Mouse (Mus musculus): ENCODE results near the gene Tal1. TPM values are rescaled to one million over a fixed set of nuclear protein-coding genes. Genes with fewer than 3 reads are reported as not detected.

Gene Tal1
- total RNA-seq (2022): 1 to 10 TPM; 2.5 to 3.6 (median 2.9) TPM

DNA sequence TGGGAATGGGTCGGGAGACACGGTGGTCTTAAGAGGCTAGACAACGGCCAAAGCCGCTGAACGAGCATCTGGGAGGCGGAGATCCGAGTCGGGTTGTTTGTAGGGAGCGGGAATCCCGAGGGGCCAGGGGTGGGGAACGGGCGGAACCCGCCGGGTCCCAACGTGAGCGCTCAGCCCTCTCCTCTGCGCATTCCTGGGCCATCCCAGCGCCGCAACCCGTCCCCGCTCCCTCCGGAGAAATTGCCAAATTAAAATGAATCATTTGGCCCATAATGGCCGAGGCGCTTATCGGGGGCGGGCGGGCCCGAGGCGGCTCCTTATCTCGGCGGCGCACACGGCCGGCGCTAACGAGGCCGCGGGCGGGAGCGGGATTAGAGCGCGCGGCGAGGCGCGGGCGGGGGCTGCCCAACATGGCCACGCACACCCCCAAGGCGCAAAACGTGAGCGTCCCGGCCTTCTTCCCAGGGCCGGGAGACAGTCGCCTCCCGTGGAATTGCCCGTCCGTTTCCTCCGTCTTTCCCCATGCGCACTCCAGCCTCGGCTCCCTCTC lies at the start of gene Tal1:
Gene Tal1 (plus strand): TSS at position 56 of the 550 bp plus-strand sequence.
- peak; percentile 48 for DNase-seq (ENCODE audit: low spot score)

DNA sequence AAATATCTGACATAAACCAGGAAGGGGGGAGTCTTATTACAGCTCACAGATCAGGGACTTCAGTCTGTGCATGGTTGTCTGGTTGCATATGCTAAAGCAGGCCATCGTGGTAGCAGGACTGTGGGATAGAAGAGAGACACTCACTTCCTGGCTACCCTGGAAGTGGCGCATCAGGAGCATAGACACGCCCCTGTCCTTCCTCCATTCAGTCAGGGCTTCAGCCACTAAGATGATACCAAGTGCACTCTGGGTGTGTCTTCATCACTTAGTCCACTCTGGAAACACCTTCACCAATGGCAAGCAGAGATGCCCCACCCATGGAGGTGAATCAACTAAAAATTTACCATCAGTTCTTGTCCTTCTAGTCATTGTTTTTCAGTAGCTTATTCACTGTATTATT lies 42.0 kb upstream of the Tal1 start:
- DNase-seq (ENCODE audit: low spot score): no peak

DNA sequence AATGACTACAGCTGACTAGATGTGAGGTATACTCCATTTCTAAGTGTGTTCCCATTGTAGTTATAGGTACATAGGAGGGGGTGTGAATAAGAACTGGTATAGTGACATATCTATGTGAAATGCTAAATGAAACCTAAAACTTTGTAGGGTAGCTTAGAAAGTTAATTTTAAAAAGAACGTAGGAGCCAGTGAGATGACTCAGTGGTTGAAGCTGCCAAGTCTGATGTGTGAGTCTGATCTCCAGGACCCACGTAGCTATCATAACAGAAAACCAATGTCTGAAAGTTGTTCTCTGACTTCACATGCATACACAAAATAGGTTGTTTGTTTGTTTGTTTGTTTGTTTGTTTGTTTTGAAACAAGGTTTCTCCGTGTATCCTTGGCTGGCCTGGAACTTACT lies 36.2 kb upstream of the Tal1 start:
- DNase-seq (ENCODE audit: low spot score): no peak

DNA sequence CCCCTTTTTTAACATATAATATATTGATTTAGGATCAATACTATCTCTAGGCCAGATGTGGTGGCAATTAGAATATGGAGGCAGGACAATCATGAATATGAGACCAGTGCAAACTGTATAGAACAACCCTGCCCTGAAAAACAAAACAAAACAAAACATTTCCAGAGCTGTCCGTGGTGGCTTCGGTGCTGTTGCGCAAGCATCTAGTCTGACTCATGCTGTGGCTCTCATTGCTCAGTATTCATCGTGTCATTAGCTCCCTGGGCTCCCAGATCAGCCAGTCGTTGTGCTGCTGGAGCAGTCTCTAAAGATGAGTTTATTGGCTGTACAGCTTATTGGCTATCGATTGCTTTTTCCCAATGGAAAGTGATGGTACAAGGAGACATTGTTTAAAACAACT lies 21.2 kb upstream of the Tal1 start:
- no peak for DNase-seq (ENCODE audit: low spot score)

DNA sequence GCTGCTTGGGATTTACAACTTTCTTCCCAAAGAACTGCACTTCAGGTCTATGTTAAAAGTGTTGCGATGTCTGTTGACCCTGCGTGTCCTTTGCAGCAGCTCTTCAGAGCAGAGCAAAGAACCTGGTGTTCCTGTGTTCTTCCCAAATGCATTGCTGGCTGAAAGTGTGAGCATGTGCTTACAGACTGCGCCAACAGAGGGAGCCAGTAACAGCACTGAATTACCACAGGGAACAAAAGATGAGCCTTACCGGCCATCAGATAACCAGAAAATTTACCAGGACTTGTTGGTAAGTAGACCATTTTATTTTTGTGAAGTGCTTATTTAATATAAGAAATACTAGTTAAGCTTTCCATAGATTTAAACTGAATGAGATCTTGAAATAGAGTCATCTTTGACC lies 18.0 kb upstream of the Tal1 start:
- DNase-seq (ENCODE audit: low spot score): peak; percentile 47

DNA sequence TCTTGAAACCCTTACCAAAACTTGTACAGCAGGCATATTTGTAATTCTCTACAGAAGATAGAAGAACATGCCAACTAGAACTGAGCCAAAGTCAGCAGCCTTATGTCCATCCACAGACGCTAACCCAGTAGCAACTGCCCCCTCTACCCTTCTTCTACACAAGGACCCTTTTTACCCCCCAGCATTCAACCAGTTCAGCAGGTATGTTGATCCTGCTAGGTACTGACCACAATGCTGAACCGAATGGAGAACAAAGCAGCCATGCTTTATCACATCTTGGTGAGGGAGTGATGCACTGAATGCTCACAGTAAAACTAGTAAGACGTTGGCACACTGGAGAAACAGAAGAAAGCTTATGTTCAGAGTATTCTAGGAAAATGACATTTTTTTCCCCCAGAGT lies 10.6 kb upstream of the Tal1 start:
- no peak for DNase-seq (ENCODE audit: low spot score)

DNA sequence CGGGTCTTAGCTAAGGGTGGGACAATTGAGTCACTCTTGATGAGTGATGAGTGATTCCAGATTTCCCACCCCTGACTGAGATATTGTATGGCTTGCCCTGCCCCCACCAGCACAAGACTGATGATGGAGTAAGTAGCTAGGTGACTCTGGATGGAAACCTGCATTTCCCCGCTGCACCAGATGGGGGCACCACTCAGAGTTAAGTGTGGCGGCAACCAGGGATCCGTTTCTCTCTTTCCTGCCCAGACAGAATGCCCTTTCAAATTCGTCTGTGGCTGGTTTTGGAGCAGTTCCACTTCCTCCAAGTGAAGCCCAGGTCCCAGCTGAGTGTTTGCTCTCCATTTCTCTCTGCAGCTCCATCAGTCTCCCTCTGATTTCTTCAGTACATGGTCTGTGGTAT lies 8.5 kb upstream of the Tal1 start:
- peak; percentile 80 for DNase-seq (ENCODE audit: low spot score)

DNA sequence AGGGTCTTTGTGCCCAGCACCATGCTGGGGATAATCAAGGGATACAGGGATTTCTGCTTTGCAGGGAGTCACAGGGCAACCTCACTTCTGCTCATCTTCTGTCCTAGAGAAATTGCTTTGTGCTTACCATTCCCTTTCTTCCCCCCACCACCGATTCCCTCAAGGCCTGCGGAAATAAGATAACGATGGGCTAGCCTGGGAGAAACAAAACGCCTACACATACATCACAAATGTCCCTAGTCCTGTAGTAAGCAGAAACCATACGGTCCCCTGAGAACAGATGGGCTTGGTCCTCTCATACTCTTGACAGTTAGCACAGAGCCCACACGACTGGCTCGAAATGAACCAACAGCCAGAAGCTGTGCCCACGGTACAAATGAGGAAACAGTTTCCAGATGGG lies 8.0 kb upstream of the Tal1 start:
- no peak for DNase-seq (ENCODE audit: low spot score)

DNA sequence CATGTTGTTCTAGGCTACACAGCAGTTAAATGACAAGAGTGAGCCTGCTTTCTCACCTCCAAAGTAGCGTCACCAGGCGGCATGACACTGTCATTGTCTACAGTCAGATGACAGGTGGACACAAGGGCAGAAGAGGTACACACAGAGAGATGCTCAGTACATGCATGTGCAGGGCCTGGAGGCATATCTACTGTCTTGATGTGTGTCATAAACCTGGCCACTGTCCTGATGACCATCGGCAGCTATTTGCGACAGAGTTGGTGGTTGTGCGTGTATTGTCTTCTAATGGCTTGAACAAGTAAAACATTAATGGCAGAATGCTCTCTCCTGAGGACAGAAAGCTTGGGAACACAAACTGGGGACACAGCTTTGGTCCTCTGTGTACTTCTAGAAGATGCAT lies 5.0 kb upstream of the Tal1 start:
- DNase-seq (ENCODE audit: low spot score): no peak

DNA sequence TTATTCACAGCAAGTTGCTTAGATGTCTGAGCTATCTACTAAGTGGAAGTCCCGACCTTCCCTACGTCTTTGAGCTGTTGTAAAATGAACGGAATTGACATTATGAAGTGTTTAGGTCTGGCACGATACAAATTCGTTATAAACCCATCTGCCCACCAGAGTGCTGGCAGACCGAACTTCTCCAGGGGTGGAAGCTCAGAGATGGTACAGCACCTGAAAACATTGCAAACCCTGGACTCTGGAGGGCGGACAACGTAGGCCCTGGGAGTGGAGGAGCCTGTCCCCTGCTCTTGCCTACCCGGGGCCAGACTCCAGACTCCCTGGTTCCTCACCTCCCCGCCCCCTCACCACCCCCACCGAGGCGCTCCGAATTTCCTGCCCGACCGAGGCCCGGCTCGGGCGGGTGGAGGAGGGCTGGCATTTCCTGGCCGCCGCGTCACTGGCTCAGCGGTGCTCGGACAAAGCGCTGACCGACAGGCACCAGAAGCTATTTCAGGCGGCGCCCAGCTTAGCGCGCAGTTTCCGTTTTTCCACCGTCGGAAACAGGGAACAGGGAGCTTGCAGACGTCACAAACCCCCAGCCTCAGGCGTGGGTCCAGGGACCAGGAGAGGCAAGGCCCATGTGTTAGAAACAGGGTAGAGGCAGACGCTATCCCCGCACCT lies 3.8 kb upstream of the Tal1 start:
- peak; percentile 82 for DNase-seq (ENCODE audit: low spot score)

DNA sequence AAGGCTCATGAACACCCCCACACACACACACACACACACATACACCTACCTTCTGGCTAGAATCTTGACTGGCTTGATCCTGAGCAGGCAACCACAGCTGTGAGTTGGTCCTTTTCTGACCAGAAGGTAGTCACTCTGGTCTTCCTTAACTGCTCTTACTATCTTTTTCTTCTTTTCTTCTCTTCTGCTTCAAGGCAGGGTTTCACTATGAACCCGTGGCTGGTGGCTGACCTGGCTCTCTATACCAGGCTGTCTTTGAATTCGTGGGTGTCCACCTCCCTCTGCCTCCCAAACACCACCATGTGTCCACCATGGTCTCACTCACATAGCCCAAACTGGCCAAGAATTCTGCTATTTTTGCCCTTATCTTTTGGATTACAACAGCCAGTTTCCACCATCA lies 1.2 kb upstream of the Tal1 start:
- DNase-seq (ENCODE audit: low spot score): no peak

DNA sequence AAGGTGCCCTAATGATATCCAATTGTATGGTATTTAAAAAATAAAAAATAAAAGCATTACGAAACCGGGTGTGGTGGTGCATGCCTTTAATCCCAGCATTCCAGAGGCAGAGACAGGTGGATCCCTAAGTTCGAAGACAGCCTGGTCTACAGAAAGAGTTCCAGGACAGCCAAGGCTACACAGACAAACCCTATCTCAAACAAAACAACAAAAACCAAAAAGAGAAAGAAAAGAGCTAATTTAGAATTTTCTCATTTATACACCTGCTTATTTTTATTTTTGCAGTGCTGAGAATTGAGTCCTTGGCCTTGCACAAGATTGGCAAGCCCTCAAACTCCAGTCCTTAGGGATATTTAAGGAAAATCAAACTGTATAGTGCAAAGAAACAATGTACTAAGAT lies 535 bp upstream of the Tal1 start:
- DNase-seq (ENCODE audit: low spot score): no peak

DNA sequence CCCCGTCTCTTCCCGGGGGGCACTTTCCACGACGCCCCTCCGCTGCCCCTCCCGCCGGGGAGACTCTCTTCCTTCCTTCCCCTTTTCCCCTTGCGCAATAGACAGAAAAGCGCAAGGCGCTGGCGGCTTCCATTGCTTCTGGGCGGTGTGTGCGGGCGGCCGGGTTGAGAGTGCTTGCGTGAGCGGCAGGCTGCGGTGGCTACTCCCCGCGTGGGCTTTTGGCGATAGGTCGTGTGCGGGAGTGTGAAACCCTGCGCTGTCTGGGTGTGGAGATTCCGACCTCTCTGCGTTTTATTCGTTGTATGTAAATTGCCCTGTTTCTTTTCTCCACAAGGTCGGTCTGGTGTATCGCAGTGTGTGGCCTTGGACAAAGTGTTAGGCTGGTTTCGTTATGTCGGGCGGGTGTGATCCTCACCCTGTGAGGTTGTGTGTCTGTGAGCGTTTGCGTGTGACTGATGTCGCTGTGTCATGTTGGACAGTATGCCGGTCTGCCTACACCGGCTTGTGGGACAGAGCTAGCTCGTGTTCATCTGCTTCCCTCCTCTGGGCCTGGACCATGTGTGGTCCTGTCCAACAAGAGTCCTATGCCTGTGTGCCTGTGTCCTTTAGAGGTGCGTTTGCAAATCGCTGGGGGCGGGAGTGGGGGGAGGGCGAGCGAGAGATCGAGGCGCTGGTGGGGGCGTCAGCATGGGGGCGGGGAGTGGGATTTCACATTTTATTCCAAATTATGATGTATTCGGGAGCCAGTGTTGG lies 871 bp downstream of the Tal1 start:
- DNase-seq (ENCODE audit: low spot score): peak; percentile 78

DNA sequence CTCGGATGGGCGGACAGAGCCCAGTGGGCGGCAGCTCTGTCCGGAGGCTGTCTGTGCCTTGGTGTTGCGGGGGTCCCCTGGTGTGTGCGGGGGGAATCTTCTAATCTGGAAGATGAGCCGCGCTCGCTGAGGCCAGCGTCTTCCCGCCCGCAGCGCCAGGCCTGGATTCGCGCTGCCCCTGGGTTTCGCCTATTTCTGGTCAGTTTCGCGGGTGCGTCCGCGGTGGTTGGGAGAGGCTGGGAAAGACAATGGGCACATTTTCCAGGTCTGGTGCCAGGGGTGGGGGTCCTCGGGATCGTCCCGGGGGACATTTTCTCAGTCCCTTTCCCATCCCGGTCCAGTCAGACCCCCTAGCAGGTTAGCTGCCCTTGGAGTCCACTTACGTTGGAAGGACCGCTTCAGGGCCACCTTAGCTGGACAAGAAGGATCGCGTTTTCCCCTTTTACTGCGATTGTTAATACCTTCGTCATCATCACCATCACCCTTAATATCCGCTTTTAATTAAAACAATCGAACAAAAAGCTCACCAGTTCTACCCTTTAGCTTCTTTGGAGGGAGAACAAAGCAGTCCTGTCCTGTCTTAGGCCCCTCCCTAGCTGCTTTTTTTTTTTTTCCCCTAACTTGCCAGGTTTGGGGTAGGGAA lies 1.6 kb downstream of the Tal1 start:
- peak; percentile 26 for DNase-seq (ENCODE audit: low spot score)

DNA sequence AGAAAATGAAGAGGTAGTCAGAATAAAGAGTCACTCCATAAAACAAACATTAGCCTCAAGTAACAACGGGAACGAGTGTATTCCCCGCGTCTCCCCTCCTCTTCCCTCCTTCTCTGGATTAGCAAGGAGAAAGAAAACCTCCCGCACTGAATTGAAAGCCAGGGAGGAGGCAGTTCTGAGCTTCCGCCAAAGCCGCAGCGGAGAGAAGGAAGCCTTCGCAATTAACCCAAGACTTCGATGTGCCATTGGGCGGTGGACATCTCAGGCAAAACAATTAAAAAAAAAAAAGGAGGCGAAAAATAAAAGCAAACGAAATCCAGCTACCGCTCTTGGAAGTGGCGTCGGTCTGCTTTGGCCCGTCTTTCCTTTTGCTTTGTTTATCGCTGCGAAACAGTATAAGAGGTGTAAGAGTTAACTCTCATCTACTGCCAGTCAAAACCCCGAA lies 2.1 kb downstream of the Tal1 start:
- peak; percentile 55 for DNase-seq (ENCODE audit: low spot score)

DNA sequence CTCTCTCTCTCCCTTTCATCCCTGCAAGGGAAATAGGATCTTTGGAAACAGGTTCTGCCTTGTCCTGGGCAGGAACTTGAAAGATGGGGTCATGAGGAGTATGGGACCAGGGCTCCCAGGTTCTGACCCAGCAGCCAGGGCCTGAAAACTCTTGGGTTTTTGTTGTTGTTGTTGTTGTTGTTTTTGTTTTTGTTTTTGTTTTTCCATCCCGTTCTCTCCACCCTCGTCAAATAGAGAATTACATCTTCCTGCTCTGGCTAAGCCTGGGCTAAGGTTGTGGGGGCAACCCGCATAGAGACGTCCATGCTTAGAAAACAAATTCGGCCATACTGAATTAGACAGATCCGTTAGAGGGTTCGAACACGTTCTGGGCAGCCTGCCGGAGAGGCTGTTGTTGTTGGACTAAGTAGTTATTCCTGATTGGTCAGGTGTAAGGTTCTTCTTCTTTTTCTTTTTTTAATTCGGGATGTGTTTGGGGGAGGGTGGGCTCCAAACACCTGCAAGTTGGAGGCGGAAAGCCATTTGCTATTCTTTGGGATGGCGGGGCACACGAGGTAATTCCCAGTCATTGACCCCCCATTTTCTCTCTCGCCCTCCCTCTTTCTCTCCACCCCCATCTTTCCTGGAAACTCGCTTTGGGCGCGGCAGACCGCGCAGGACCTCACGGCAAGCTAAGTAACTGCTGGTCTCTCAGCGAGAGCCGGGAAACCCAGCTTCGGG lies 2.8 kb downstream of the Tal1 start:
- peak; percentile 27 for DNase-seq (ENCODE audit: low spot score)

DNA sequence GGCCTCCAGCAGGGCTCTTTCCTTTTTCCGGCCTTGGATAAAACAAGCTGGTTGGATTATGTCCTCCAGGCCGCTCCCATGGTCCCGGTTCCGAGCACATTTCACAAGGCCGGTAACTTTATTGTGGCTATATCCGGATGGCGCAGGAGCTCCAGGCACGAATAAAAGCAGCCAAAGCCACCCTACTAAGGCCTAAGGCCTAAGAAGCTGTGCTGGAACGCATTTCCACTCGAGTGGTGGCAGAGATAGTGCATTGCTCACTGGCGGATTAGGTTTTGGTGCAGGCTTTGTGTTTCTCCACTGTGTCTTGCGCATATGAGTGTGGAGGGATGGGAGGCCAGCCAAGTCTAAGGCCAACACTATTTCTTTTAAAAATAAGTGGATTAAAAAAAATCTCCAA lies 3.6 kb downstream of the Tal1 start:
- peak; percentile 51 for DNase-seq (ENCODE audit: low spot score)

DNA sequence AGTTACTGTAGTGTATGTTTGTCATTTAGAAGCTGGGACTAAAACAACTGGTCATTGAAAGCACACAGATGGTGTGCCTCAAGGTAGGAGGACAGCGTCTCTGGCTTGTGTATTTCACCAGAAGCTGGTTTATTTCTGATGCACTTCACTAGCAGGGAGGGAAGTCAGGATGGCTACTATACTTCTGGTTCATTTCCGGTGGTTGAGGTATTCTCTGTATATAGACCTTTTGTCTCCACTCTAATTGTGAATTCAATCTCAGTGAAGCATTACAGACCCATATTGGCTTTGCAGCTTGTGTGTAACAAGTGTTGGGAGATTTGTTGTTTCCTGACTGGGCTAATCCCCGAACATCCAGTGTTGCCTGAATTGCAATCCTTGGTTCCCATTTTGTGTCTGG lies 4.5 kb downstream of the Tal1 start:
- no peak for DNase-seq (ENCODE audit: low spot score)

DNA sequence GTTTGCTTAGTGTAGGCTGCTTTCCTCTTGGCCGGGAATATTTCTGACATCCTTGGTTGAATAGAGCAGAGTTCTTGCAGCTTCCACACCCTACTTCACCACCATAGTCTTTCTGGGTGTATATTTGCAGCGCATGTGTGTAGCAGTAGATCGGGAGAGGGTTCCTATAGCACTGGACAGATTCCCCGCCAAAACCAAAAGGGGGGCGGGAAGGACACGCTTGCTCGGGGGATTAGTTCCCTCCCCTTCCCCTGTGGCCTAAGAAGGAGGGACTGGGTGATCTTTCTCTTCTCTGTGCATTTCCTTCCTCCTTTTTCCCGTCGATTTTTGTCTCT lies 6.3 kb downstream of the Tal1 start:
- DNase-seq (ENCODE audit: low spot score): no peak

DNA sequence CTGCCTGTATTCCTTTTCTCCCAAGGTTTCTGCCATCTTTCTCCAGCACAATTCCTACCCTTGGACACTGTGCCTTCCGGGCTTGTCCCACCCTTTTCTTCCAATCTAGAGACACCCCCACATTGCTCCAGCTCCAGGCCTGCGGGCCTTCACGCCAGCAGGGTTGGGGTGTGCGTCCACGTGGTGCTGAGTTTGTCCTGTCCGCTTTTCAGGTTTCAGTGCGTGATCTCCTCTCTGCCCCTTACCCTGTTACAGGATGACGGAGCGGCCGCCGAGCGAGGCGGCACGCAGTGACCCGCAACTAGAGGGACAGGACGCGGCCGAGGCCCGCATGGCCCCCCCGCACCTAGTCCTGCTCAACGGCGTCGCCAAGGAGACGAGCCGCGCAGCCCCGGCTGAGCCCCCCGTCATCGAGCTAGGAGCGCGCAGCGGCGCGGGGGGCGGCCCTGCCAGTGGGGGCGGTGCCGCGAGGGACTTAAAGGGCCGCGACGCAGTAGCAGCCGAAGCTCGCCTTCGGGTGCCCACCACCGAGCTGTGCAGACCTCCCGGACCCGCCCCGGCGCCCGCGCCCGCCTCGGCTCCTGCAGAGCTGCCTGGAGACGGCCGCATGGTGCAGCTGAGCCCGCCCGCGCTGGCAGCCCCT lies 6.8 kb downstream of the Tal1 start:
- no peak for DNase-seq (ENCODE audit: low spot score)

DNA sequence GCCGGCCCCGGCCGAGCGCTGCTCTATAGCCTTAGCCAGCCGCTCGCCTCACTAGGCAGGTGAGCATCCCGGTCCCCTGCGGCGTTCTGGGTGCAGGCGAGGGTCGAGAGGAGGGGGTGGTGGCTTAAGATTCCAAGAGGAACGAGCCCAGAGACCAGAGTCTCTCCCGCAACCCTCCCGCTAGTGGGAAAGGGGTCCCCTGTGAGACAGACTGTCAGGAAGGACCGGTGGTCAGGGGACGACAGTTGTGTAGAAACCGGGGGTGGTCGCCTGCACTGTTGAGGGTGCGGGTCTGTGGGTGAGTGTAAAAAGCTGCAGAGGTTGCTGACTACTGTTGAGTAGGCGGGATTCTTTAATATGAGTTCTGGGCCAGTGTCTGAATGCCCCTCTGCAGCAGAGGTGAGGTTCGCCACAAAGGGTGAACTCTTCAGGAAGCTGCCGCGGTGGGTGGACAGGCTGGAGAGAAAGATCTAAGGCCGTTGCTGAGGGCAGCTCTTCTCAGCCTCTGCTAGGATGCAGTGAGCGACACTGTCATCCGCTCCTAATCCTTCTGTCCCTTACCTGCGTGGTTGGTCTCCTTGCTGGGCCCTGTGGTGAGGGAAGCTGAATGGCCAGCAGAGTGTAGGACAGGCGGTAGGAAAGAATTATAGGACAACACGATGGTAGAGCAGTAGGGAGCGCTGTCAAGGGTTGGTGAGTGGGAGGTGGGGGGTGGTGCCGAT lies 7.5 kb downstream of the Tal1 start:
- no peak for DNase-seq (ENCODE audit: low spot score)
